Mouse (Mus musculus) 3T3-L1 (cell line): ENCODE results near the gene Dapk2.

Experiments
- DNase-seq: peaks from one replicate; pipeline ENCODE4 v3.0.0-alpha.2; 2015; ENCODE audit warnings: low read depth, low spot score

Dapk2 gene

DNA sequence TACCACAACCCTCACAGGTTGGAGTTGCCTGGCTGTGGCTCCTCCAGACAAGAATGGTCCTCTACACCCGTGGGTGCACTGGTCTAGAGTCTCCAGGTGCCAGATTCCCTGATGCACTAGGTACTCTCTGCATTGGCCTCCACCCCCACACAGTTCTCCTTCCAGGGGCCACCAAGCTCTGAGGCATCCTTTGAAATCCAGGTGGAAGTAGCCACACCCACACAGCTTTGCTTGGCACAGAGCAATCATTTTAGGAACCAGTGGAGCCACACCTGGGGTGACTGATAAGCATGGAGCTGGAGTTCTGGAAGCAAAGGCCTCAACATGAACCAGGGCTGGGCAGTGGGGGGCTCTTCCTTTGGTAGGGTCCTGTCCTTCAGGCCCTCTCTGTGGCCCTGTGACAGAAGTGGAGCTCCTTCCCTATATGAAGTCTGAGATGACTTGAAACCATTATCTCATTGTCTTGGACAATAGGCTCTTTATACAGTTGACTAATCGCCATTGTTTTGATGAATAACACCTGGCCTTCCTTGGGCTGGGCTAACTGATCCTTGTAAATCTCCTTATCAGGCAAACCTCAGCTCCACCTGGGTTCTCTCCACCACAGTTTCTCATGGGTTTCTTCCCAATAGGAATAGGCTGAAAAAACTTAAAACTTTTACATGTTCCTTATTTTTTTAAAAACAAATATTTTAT is 70.6 kb downstream of the Dapk2 start:
- DNase-seq = no peak

DNA sequence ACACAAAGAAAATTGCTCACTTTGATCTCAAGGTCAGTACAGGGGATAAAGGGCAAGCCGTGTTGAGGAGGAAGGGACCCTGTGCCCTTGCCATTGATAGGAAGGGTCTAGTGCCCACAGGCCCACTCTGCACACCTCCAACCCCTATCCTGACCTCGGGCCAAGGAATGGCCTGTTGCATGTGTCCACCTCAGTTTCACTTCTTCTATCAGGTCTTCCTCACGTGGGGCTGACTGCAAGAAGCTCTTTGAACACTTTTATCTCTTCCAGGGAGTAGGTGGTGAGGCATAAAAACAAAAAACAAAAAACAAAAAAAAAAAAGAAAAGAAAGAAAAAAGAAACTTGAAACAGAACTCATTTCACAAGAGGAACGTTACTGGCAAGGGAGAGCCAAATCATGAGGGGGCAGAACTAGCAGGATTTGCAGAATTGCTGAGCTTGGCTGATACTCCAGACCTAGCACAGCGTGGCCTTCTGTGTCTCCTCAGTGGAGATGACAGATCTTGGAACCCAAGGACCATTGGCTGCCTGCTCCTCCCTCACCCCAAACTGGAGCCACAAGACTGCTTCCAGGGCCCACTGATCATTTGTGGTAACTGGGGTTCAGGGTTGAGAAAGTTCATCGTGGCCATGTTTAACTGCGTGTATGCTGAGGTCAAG is 73.9 kb downstream of the Dapk2 start:
- no peak for DNase-seq

DNA sequence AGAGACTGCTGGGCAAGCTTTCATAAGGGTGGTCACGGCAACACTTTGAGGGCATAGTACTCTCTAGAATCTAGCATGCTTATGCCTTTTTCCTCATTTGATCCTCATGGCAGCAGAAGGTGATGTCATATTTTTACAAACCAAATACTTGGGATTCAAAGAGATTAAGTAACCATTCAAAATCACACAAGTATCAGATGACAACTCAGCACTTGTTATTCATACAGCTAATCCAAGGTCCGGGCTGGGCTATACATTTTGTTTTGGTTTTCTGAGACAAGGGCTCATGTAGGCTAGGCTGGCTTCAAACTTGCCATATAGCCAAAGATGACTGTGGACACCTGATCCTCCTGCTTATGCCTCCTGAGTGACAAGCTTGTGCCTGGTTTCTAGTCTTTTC is 78.6 kb downstream of the Dapk2 start:
- DNase-seq = peak; percentile 60

DNA sequence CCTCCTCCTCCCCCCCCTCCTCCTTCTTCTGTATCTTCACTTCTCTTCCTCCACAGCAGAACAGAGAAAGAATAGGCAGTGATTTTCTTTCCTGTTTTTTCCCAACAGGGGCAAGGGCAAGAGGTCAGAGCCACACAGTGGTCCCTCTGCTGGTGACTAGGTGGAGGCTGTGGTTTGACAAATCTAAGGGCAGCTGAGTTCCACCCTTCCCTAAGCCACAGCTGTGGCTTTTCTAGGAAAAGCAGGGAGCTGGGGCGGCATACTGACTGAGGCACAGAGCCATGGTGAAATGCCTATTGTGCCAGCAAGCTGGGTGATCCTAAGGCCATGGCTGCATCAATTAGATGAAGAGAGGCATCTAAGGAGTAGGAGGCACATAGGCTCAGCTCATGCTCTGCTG is 79.7 kb downstream of the Dapk2 start:
- DNase-seq = peak; percentile 25

DNA sequence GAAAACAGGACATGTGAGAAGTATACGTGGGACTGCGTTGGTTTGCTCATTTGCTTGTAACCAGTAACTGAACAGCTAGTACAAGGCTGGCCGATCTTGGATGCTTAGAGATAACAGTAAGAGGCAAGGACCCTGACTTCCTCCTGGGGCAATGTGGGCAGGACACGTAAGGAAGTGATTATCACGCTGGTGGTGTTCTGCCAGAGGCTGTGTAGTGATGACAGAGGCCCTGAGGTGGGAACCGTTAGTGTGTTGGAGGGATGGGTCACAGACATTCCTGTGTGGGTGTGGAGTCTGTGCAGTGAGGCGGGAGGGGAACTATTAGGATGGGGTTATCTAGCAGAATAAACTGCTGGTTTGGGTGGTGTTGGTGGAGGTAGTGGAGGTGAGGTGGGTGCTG is 81.2 kb downstream of the Dapk2 start:
- peak; percentile 77 for DNase-seq

DNA sequence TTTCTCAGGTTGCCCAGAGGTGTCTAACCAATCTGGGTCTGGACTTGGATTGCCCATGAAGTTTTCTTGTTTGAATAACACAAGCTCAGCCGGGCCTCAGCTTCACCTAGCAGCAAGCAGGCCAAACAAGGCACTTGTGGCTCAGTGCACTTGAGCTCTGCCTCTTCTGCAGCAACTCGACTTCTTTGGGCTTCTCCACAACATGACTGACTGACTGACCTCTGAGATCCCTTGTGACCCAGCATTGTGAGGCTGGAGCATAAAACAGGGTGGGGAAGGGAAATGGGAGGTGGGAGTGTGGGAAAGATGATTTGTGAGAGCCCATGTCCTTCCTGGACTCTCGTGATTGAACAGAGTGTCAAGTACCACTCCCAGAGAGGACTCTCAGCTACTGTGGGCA is 81.7 kb downstream of the Dapk2 start:
- DNase-seq = peak; percentile 36

DNA sequence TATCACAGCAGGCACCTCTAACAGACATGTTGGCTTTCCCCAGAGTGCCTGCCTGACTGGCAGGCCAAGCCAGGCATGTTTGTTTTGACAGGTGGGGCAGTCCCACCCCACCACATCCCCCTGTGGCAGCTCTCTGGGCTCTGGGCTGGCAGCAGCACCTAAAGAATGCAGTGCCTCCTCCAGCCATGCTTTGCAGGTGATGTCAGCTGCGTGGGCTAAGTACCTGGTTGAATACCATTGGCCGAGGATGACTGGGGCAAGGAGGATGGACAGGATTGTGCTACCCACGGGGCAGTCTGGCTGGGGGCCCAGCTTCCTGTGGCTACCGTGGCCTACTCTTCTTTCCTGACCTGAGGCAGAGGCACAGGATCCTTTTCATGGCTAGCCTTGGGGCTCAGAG is 82.5 kb downstream of the Dapk2 start:
- DNase-seq = peak; percentile 92

DNA sequence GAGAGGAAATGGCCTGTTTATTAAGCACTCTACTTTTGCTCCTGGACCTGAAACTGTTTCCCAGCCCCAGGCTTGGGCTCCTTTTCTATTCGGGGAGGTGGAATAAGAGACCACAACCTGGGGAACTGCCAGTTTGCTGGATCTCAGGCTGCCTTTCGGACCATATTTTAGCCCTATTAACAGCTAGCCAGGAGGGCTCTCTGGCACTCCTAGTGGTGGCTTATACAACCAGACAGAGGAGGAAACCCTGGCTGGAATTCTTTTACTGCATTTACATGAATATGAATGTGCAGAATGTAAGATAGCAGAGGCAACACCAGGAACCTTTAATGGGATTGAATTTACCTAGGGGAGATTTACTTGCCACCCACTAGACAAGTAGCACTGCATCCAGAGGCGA is 83.0 kb downstream of the Dapk2 start:
- DNase-seq = peak; percentile 91

DNA sequence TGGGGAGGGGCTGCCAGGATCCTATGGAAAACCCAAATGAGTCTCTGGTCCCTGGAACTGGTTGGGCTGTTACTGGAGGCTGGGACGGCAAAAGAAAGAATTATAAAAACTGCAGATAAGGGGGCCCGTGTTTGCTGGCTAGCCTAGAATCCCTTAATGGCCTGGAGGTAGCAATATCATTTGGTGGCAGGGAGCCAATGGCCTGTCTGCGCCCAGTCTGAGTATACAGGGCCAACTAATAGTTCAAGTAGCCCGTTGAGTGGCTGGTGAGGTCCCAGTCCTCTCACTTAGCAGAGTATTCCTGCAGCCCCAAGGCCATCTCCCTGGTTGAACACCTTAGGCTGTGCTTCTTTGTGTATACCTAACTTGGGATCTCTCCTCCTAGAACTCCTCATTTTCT is 83.7 kb downstream of the Dapk2 start:
- DNase-seq = peak; percentile 34

DNA sequence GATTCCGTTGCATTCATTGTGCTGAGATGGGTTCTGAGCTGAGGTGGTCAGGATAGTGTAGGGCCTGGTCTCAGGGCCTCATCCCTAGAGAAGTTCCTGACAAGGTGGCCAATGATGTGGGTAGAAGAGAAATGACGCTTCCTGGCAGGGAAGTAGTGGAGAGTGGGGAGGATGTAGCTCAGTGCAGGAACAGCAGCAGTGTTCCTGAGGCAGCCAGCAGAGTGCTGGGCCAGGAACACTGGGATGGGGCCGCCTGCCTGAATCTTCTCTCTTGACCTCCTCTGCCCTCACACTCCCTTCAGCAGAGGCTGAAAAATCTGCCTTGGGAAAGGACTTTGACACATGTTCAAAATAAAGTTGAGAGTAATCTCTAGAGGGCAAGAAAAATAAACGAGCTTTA is 85.2 kb downstream of the Dapk2 start:
- no peak for DNase-seq

DNA sequence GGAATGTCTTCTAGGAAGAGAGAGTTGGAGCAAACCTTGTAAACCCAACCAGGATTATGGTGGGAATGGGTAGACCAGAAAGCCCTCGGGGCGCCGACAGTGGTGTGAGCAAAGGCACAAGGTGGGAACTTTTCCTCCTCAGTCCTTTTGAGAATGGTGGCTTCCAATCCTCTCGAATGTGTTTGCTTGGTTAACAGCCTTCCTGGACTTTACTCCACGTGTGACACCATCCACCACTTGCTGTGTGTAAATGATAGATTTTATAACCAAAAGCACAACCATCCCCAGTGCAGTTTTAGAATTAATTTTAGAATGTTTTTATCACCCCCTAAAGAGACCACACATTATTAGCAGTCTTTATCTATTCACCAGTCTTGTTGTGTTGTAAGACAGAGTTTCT is 86.1 kb downstream of the Dapk2 start:
- no peak for DNase-seq

DNA sequence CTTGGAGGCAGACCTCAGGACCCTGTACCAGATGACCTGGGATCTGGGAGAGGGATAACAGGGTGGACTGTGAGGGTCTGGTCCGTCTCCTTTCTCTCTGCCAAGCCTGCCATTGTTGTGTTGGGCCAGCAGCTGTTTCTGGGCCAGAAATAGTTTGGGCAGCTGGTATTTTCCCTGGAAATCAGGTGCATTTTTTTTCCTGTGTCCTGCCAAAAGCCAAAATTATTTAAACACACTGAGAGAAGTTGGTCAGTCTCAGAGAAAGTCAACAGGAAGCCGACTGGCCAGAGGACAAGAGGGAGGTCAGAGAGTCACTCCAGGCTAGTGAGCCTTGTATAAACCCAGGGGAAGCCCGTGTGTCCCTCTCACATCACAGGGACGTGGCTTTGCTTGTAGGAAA is 87.7 kb downstream of the Dapk2 start:
- no peak for DNase-seq

DNA sequence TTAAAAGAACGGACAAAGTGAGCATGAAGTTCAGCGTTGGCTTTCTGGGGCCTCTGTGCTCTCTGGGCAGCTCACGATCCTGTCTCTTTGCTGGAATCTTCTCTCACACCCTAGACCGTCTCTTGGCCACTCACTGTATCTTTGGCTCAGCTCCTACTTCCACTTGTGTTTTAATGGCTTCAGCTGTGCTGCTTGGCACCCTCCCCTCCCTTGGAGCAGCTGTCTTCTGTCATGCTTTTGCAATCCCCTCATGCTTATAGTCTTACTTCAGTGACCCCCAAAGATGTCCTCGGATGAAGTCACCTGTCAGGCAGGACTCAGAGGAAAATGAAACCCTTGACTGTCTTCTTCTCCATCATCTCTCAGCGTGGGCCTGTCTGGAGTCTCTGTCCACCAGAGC is 91.3 kb downstream of the Dapk2 start:
- DNase-seq = no peak

DNA sequence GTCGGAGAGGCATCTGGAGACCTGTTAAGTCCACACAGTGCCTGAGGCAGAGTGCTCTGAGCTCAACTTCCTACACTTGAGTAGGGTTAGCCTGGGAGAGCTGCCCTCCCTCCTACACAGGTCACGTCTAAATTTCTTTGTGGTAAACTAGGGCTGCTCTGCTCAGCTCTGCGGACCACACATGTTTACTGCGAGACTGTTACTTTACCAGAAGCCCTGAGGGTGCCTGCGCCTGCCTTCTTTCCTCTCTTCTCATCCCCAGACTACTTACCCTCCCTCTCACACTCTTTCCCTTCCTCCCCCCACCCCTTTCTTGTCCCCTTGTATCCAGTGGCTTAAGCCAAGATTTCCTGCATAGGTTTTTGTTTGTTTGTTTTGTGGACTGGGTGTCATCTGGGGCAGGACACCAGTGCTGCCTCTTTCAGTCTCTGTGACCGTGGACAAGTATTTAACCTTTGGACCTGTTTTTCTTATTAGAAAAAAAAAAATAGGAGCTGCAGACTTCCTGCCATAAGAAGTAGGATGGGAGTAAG is 93.2 kb downstream of the Dapk2 start:
- peak; percentile 78 for DNase-seq

DNA sequence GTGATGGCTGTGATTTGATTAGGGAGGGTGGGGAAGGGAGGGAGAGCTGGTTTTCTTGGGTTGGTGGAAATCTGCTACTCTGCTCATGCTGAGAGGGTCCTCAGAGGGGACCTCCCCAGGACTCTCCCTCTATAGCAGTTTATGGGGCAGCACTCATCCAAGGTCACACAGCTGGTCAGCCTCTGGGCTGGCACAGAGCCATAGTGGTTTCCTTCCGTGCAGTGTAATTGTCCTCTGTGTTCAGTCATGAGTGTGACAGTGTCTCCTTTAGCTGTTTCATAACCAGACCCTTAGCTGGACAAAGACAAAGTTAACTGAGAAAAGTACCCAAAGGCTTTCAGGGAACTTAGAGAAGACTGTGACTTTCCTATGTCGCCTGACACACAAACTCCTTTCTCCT is 103.7 kb downstream of the Dapk2 start:
- DNase-seq = no peak

DNA sequence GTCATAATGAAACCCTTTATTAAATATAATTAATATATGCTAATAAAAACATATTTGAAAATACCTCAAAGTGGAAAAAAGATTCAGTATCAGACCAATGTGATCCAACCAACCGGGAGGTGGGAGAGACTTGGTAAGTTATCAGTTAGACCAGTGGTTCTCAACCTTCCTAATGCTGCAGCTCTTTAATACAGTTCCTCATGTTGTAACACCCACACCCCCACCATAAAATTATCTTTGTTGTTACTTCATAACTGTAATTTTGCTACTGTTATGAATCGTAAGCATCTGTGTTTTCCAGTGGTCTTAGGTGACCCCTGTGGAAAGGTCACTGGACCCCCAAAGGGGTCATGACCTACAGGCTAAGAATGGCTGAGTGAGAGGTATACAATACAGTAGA is 105.7 kb downstream of the Dapk2 start:
- DNase-seq = no peak

DNA sequence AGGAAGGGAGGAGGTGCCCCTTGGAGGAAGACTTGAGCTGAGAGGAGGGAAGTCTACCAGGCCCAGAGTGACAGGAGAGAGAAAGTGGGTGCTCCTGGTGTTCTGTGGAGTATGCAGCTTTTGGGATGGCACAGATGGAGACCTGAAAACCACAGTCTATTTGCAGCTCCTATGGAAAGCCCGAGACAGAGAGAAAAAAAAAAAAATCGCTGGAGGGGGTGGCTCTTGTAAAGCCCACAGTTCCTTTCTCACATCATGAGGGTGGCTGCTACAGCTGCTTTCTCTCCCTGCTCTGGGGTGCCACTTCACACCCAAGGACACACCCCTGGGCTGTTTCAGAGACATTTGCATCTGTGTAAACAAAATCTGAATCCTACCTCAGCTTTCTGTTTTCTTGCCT is 107.6 kb downstream of the Dapk2 start:
- DNase-seq = no peak

DNA sequence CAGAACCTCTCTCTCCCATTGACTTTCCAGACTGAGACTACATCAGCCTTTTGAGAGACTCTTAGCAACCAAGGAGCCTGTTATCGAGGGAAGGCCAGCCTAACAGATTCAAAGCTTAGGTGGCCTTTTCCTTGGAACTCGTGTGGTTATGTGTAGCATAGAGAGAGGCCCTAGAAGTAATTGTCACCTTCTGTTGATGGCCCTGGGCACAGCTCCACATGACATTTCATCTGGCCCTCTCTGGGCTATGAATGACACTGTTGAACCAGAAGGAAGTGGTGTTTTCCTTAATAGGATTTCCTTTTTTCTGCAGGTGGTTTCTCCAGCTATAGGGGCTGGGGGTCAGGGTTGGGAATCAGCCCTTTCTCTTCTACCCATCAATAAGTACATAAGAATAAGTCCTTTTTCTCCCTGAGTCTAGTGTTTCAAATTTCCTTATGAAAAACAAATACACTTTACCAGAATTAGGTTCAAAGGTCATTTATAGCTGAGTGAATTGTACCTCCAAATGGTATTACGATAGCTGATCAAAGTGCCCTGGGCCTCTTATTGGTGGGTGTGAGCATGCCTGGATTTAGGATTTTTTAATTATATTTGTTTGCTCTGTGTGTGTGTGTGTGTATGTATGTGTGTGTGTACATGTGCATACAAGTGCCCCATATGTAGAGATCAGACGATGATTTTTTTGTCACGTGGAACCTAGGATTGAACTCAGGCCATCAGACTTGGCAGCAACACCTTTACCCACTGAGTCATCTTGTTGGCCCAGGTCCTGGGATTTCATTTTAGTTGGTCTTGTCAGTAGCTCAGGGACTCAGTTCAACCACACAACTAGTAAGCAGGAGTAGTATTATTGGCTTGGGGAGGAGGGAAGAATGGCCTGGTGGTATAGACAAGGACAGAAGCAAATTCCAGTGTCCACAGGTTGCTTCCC is 108.5 kb downstream of the Dapk2 start:
- peak; percentile 71 for DNase-seq

DNA sequence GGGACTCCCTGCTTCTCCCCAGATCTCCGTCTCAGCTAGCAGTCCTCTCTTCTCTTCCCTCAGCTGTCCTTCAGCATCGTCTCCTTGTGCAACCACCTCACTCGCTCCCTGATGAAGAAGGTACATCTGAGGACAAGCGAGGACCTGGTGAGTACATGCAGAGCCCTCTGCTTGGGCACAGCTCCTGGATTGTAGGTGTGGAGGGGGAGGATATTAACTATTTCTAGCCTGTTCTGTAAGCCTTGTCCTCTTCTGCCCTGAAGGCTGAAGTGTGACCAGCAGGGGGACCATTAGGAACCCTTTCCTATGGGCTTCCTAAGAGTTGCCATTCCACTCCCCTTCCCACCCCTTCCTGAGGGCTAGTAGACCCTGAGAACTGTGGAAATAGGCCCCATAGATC is 110.8 kb downstream of the Dapk2 start:
- no peak for DNase-seq

DNA sequence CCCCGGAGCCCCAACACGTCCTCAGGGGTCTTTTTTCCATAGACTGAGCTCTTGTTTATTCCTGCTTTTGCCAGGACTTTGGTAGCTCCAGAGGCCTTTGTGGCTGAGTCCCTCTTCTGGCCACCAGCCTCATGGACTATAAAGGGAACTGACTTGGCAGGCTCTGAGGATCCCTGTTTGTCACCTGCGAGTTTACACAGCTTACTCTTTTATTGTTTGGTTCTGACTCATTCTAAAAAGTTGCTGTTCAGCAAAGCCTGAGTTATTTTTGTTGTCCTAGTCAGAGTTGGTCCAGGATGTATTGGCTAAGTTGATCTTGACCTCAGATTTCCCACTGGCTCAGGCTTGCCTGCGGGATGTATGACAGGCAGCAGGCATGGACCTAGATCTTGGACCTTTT is 112.0 kb downstream of the Dapk2 start:
- DNase-seq = peak; percentile 40

DNA sequence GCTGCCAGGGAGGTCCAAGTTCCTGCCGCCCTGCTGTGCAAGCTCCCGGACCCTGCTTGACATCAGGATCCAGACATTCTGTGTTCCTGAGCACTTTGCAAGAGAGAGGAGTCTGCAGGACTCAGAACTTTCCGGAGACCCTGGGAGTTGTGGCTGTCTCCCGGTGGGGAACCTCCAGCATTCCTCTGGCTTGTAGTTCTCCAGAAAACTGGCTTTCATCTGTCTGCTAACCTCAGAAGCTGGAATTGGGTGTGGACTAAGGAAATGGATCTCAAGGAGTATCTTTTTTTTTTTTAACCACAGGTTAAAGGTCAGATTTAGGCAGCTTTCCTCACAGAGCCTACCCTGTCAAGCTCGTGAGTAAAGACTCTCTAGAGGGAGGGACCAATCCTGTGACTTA is 113.7 kb downstream of the Dapk2 start:
- DNase-seq = no peak

DNA sequence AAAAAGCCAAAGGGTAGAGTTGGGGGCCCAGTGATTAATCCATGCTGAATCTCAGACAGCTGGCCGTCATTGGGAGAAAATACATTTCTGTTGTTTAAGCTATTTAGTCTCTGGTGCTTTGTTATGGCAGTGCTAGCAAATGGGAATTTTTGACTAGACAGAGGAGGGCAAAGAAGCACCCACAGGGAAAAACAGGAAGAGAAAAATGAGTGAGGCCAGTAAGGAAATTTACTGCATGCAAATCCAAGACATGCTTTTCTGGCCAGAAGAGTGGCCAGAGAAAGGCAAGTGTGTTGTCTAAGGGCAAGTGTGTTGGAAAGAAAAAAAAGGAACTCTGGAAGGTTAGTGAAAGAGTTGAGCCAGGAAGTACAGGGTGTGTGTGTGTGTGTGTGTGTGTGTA is 115.6 kb downstream of the Dapk2 start:
- no peak for DNase-seq
